Mouse (Mus musculus) liver, embryonic 15.5 days (tissue): ENCODE results near the gene Tmem159. TPM values are rescaled to one million over a fixed set of nuclear protein-coding genes. Genes with fewer than 3 reads are reported as not detected.

Experiments used
- ATAC-seq: fragments of 200-750 bp; cut with Nextera tagmentation; 2 replicates; pipeline ENCODE4 v1.8.0; 2017; ENCODE audit warnings: moderate number of reproducible peaks, mild to moderate bottlenecking, moderate library complexity; ENCODE audit not compliant: insufficient read depth
- H3K27ac ChIP-seq: fragments of 300-500 bp; sonication (generic); replicated peaks from 2 replicates; pipeline ENCODE4 v1.5.1; 2015; ENCODE audit warnings: mild to moderate bottlenecking, inconsistent platforms
- H3K27me3 ChIP-seq: fragments of 300-500 bp; sonication (generic); 2 replicates; pipeline ENCODE4 v1.6.1; 2015; ENCODE audit warnings: mild to moderate bottlenecking, inconsistent platforms
- H3K36me3 ChIP-seq: fragments of 300-500 bp; sonication (generic); replicated peaks from 2 replicates; pipeline ENCODE4 v1.6.1; 2015; ENCODE audit warnings: moderate library complexity, mild to moderate bottlenecking, inconsistent platforms
- H3K4me1 ChIP-seq: fragments of 300-500 bp; sonication (generic); replicated peaks from 2 replicates; pipeline ENCODE4 v1.6.1; 2015; ENCODE audit warnings: inconsistent platforms
- H3K4me2 ChIP-seq: fragments of 300-500 bp; sonication (generic); 2 replicates; pipeline ENCODE4 v1.6.1; 2015; ENCODE audit warnings: moderate library complexity, mild to moderate bottlenecking, inconsistent platforms
- H3K4me3 ChIP-seq: fragments of 300-500 bp; sonication (generic); replicated peaks from 2 replicates; pipeline ENCODE4 v1.5.1; 2015; ENCODE audit warnings: mild to moderate bottlenecking, inconsistent platforms
- H3K9ac ChIP-seq: fragments of 300-500 bp; sonication (generic); 2 replicates; pipeline ENCODE4 v1.6.1; 2015; ENCODE audit warnings: moderate library complexity, mild to moderate bottlenecking, inconsistent platforms
- H3K9me3 ChIP-seq: fragments of 300-500 bp; sonication (generic); replicated peaks from 2 replicates; pipeline ENCODE4 v1.6.1; 2016; ENCODE audit warnings: inconsistent platforms
- WGBS: fragments of 180-500 bp; shearing (Covaris S2); methylation state at CpG from one replicate; pipeline ENCODE4 v1.1.7; 2015; ENCODE audit warnings: mixed read lengths; ENCODE audit not compliant: insufficient replicate concordance; 5-methylcytosine and 5-hydroxymethylcytosine counted together
- polyA plus RNA-seq: library from polyadenylated mRNA; unstranded; fragments of >200 nt; fragmentation: Nextera tagmentation; extraction: Ambion mirVana; gene quantifications from 2 replicates; pipeline ENCODE4 v1.2.1, GENCODE M21; 2015

Gene Tmem159
- 2.2 and 2.4 TPM in 2 replicates for polyA plus RNA-seq

GRCm38 (mm10) chr7:120102164-120102972 is at the start of gene Tmem159:
TSS of gene Tmem159 (plus strand) at chr7:120102353.
- no peaks in the 10 kb centered on the region for H3K36me3 ChIP-seq
- peak within 1 kb of the TSS; percentile 75 for H3K4me2 ChIP-seq
- 1% methylated on average over 42 of the region's 42 CpGs for WGBS
- H3K9ac ChIP-seq = peak within 1 kb of the TSS; percentile 27; the same call in 1 of the 2 replicates
- peaks cover 18% of the 10 kb centered on the region for H3K27me3 ChIP-seq
- ATAC-seq = peak; percentile 83
- H3K27ac ChIP-seq = no peak within 1 kb of the TSS
- H3K4me3 ChIP-seq = peak within 1 kb of the TSS; percentile 57
- no peaks in the 10 kb centered on the region for H3K9me3 ChIP-seq
- H3K4me1 ChIP-seq = peaks cover 14% of the 10 kb centered on the region

- Histone ChIP-seq H3K9ac (no peak overlapping the region), H3K4me2 (no peak overlapping the region), H3K27ac (no peak overlapping the region), H3K27me3 (no peaks in the 10 kb centered on the region), H3K4me3 (no peak overlapping the region), H3K9me3 (no peaks in the 10 kb centered on the region), H3K4me1 (no peaks in the 10 kb centered on the region), H3K36me3 (no peaks in the 10 kb centered on the region)
- 13% methylated on average over 2 of the region's 2 CpGs for WGBS
- no peak for ATAC-seq
Measured at GRCm38 (mm10) chr7:120054016-120054415, 48.1 kb upstream of the Tmem159 start.

DNA sequence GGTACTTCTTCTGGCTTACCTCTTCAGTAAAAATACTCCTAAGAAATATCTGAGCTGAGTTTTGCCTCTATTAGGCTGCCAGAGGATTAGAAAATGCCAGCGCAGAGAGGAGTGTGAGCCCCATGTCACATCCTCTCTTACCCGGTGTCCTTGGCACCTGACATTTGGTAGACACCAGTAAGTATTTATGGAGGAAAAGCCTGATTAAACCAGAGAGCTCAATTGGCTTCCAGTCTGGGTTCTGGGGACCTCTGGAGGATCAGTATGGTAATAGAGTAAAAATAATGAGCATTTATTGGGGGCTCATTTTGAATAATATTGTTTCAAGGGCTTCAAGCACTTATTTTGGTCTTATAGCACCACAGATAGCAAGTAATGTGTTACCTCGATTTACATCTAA is 46.7 kb upstream of the Tmem159 start:
- WGBS = 68% methylated on average over 3 of the region's 3 CpGs
- no peaks in the 10 kb centered on the region for H3K4me1 ChIP-seq
- H3K9me3 ChIP-seq = no peaks in the 10 kb centered on the region
- H3K9ac ChIP-seq = no peak overlapping the region
- no peak overlapping the region for H3K27ac ChIP-seq
- H3K27me3 ChIP-seq = no peaks in the 10 kb centered on the region
- H3K36me3 ChIP-seq = no peaks in the 10 kb centered on the region
- H3K4me3 ChIP-seq = no peak overlapping the region
- no peak for ATAC-seq
- H3K4me2 ChIP-seq = no peak overlapping the region

DNA sequence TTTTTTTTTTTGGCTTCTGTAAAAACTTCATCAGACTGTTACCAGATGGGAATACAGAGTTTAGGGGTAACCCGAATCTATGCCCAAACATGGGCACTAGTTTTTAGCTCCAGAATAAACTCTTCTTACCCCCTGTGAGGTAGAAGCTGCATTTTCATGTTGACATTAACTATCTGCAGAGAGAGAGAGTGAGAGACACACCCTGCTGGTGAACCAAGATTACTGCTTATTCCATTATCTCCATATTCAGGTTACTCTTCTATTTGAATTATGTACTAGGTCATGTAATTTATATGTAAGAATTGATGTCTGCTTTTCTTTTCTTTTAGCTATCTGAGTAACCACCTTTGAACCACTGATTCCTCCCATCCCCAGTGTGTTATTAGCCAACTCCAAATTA is 38.1 kb upstream of the Tmem159 start:
- Histone ChIP-seq H3K27ac (no peak overlapping the region), H3K36me3 (no peaks in the 10 kb centered on the region), H3K9me3 (no peaks in the 10 kb centered on the region), H3K4me1 (no peaks in the 10 kb centered on the region), H3K9ac (no peak overlapping the region), H3K27me3 (no peaks in the 10 kb centered on the region), H3K4me2 (no peak overlapping the region), H3K4me3 (no peak overlapping the region)
- no peak for ATAC-seq
- 59% methylated on average over 1 of the region's 1 CpGs for WGBS

GRCm38 (mm10) chr7:120068114-120068513 is 34.0 kb upstream of the Tmem159 start:
- WGBS = 50% methylated on average over 3 of the region's 3 CpGs

GRCm38 (mm10) chr7:120069164-120069563 is 33.0 kb upstream of the Tmem159 start:
- ATAC-seq = no peak
- no peaks in the 10 kb centered on the region for H3K27me3 ChIP-seq

More at GRCm38 (mm10) chr7:120068114-120068513, 34.0 kb upstream of the Tmem159 start:
- H3K9ac ChIP-seq = no peak overlapping the region
- no peaks in the 10 kb centered on the region for H3K4me1 ChIP-seq
- no peak overlapping the region for H3K4me2 ChIP-seq
- no peak overlapping the region for H3K4me3 ChIP-seq
- no peaks in the 10 kb centered on the region for H3K9me3 ChIP-seq
- no peak for ATAC-seq
- no peaks in the 10 kb centered on the region for H3K27me3 ChIP-seq
- no peaks in the 10 kb centered on the region for H3K36me3 ChIP-seq
- no peak overlapping the region for H3K27ac ChIP-seq

GRCm38 (mm10) chr7:120080177-120080576 is 22.0 kb upstream of the Tmem159 start:
- ATAC-seq = no peak
- Histone ChIP-seq H3K27ac (no peak overlapping the region), H3K4me2 (no peak overlapping the region), H3K4me1 (no peaks in the 10 kb centered on the region), H3K9me3 (no peaks in the 10 kb centered on the region), H3K9ac (no peak overlapping the region), H3K27me3 (no peaks in the 10 kb centered on the region), H3K36me3 (no peaks in the 10 kb centered on the region), H3K4me3 (no peak overlapping the region)
- 49% methylated on average over 3 of the region's 3 CpGs for WGBS

More at GRCm38 (mm10) chr7:120069164-120069563, 33.0 kb upstream of the Tmem159 start:
- H3K4me2 ChIP-seq = no peak overlapping the region
- H3K36me3 ChIP-seq = no peaks in the 10 kb centered on the region
- no peaks in the 10 kb centered on the region for H3K9me3 ChIP-seq
- no peak overlapping the region for H3K4me3 ChIP-seq
- H3K4me1 ChIP-seq = no peaks in the 10 kb centered on the region
- WGBS = 39% methylated on average over 3 of the region's 3 CpGs
- H3K9ac ChIP-seq = no peak overlapping the region
- H3K27ac ChIP-seq = no peak overlapping the region

DNA sequence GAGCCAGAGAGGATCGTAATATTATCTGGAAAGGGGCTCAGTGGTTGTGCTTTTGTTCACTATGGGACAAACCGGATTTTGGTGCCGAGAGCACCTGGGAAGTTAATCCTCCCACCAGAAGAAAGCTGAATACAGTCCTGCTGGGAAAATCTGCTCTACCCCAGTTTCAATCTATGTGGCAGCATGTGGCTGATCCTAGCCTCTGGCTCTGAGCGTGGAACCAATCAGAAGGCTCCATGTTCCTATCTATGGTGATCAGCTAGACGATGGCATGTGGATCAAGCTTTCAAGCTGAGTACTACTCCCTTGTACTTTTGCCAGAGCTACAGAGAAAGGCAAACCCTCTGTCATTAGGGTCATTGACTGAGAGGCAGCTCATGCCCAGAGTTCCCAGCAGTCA is 9.1 kb upstream of the Tmem159 start:
- no peak overlapping the region for H3K9ac ChIP-seq
- H3K36me3 ChIP-seq = no peaks in the 10 kb centered on the region
- H3K9me3 ChIP-seq = no peaks in the 10 kb centered on the region
- WGBS = 46% methylated on average over 5 of the region's 5 CpGs
- no peak for ATAC-seq
- H3K4me1 ChIP-seq = no peaks in the 10 kb centered on the region
- no peak overlapping the region for H3K4me3 ChIP-seq
- H3K27ac ChIP-seq = no peak overlapping the region
- H3K27me3 ChIP-seq = no peaks in the 10 kb centered on the region
- no peak overlapping the region for H3K4me2 ChIP-seq

DNA sequence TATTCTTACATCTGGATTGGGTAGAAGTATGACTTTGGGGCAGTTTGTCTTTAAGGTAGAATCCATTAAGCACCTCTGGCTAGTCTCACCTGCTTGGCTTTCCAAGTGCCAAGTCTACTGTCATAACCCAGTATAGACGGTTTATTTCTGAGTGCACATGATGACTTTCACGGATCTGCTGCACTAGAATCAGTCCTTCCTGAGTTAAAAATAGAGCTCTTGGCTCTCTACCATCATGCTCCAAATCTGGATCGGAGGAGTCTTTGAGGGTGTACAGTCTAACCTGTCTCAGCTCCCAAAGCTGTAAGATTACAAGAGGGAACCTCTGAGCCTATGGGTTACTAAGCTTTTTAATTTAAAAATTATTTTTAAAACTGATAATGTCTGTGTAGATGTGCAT is 7.9 kb upstream of the Tmem159 start:
- Histone ChIP-seq H3K27ac (no peak overlapping the region), H3K4me1 (no peaks in the 10 kb centered on the region), H3K4me3 (no peak overlapping the region), H3K4me2 (no peak overlapping the region), H3K27me3 (no peaks in the 10 kb centered on the region), H3K36me3 (no peaks in the 10 kb centered on the region), H3K9ac (no peak overlapping the region), H3K9me3 (no peaks in the 10 kb centered on the region)
- WGBS = 64% methylated on average over 3 of the region's 3 CpGs
- ATAC-seq = no peak

DNA sequence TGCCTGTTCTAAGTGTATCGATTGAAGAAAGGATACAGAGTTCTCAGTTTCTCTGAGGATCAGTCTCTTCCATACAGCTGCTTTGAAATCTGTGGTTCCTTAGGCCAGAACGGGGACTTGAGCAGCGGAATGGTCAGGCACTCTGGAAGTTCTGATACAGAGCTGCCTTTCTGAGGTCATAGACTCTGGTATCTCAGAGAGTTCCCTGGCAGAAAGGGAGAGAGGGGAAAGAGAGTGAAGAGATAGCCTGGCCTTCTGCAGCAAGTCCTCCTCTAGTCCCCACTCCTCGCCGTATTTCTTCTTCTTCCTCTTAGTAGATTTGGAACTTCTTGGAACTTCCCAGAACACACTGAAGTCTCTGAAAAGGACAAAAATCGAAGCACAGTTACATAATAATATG is 7.0 kb upstream of the Tmem159 start, which contains the start of gene Dnah3:
TSS of gene Dnah3 (minus strand) at position 101 of the 400 bp plus-strand sequence.
- WGBS = 57% methylated on average over 6 of the region's 6 CpGs
- Histone ChIP-seq H3K9me3 (no peaks in the 10 kb centered on the region), H3K27me3 (no peaks in the 10 kb centered on the region), H3K9ac (no peak within 1 kb of the TSS), H3K27ac (no peak within 1 kb of the TSS), H3K4me2 (no peak within 1 kb of the TSS), H3K4me3 (no peak within 1 kb of the TSS), H3K4me1 (no peaks in the 10 kb centered on the region), H3K36me3 (no peaks in the 10 kb centered on the region)
- no peak for ATAC-seq

- Histone ChIP-seq H3K27ac (no peak overlapping the region), H3K36me3 (no peaks in the 10 kb centered on the region), H3K9ac (no peak overlapping the region), H3K4me1 (peaks cover 9% of the 10 kb centered on the region; the same call in 1 of the 2 replicates), H3K27me3 (peaks cover 10% of the 10 kb centered on the region), H3K4me2 (no peak overlapping the region), H3K4me3 (no peak overlapping the region), H3K9me3 (no peaks in the 10 kb centered on the region)
- no peak for ATAC-seq
- 4% methylated on average over 7 of the region's 7 CpGs for WGBS
Measured at GRCm38 (mm10) chr7:120097845-120098244, 4.3 kb upstream of the Tmem159 start.
